Mouse (Mus musculus): ENCODE measurements around the gene Gli2.

- TF ChIP-seq CTCF (IDR thresholded peaks at IDR 0.05; ENCODE audit: control insufficient read depth, insufficient read depth, insufficient replicate concordance, low read depth, low read length) (no peak), POLR2A (IDR thresholded peaks at IDR 0.05; ENCODE audit: control insufficient read depth, low read depth, low read length) (no peak)
Measured at GRCm38 (mm10) chr1:118948407-118948806, 105.0 kb downstream of the Gli2 start.

Data from testis, adult 2 months (tissue).